Mouse (Mus musculus): ENCODE data around the gene Rbm47.

- TF ChIP-seq CTCF (IDR thresholded peaks at IDR 0.05) (no peak), EP300 (IDR thresholded peaks at IDR 0.05) (no peak)
Observed at GRCm38 (mm10) chr5:65999106-65999505, 173.8 kb downstream of the Rbm47 start.

All from lung, postnatal 0 days (tissue).